Mouse (Mus musculus) limb, embryonic 15.5 days (tissue): ENCODE data around the gene Fam155a. TPM values are rescaled to one million over a fixed set of nuclear protein-coding genes. Genes with fewer than 3 reads are reported as not detected.

Source experiments
- ATAC-seq: fragments of 200-750 bp; cut with Nextera tagmentation; 2 replicates; pipeline ENCODE4 v1.8.0; 2017; ENCODE audit warnings: low read depth, moderate TSS enrichment; ENCODE audit not compliant: insufficient number of reproducible peaks, low FRiP score, low TSS enrichment
- H3K27ac ChIP-seq: fragments of 300-500 bp; sonication (generic); 2 replicates; pipeline ENCODE4 v1.5.1; 2015; ENCODE audit warnings: moderate library complexity, mild to moderate bottlenecking, inconsistent platforms
- H3K27me3 ChIP-seq: fragments of 300-500 bp; sonication (generic); 2 replicates; pipeline ENCODE4 v1.6.1; 2015; ENCODE audit warnings: inconsistent platforms
- H3K36me3 ChIP-seq: fragments of 300-500 bp; sonication (generic); 2 replicates; pipeline ENCODE4 v1.6.1; 2015; ENCODE audit warnings: inconsistent platforms
- H3K4me1 ChIP-seq: fragments of 300-500 bp; sonication (generic); 2 replicates; pipeline ENCODE4 v1.6.1; 2015; ENCODE audit warnings: inconsistent platforms
- H3K4me2 ChIP-seq: fragments of 300-500 bp; sonication (generic); 2 replicates; pipeline ENCODE4 v1.6.1; 2015; ENCODE audit warnings: mild to moderate bottlenecking, inconsistent platforms
- H3K4me3 ChIP-seq: fragments of 300-500 bp; sonication (generic); 2 replicates; pipeline ENCODE4 v1.5.1; 2015; ENCODE audit warnings: mild to moderate bottlenecking, inconsistent platforms
- H3K9ac ChIP-seq: fragments of 300-500 bp; sonication (generic); 2 replicates; pipeline ENCODE4 v1.6.1; 2015; ENCODE audit warnings: inconsistent platforms
- H3K9me3 ChIP-seq: fragments of 300-500 bp; sonication (generic); 2 replicates; pipeline ENCODE4 v1.6.1; 2016; ENCODE audit warnings: inconsistent platforms
- WGBS: fragments of 180-500 bp; shearing (Covaris S2); methylation state at CpG from one replicate; pipeline ENCODE4 v1.1.7; 2015; 5-methylcytosine and 5-hydroxymethylcytosine counted together
- polyA plus RNA-seq: library from polyadenylated mRNA; unstranded; fragments of >200 nt; fragmentation: Nextera tagmentation; extraction: Ambion mirVana; gene quantifications from 2 replicates; pipeline ENCODE4 v1.2.1, GENCODE M21; 2015

The Fam155a gene
- polyA plus RNA-seq, 1 experiment from 2014 or later, result 1.3 TPM

DNA sequence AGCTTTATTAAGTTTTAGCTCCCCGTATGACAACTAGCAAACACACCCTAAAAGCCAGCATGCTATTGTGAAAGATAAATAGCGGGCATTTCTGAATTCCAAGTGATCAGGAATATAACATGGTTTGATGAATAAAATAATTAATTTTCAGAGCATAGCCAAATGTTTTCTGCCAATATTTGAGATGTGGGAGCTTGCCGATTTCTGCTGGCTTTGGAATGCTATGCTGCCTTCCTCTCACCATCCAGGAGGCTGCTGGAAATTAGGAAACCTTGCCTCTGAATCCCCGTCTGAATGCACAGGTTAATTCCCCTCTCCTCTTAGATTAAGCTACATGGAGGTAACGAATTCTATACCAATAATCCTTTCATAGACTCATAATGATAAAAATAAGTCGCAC is 116.1 kb downstream of the Fam155a start:
- ATAC-seq, result no peak
- 75% methylated on average over 6 of the region's 6 CpGs for WGBS
- H3K27ac ChIP-seq, result no peak overlapping the region

DNA sequence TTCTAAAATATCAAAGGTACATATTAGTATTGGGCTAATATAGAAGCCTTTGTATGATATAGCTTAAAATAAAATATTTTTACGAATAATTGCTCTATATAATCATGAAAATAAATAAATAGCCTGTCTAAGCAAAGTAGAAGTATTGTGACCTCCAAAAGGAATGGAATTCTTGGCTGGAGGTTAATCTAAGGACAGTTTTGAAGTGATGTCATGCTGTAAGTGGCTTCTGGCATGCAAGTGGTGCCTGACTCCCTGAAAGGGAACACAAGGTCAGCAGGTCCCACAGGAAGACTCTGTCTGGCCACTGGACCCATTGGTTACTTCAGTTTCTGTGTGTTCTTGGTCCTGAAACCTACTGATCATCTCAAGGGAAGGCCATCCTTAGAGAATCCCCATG is 117.3 kb downstream of the Fam155a start:
- no peak for ATAC-seq

More for the DNA sequence above, 116.1 kb downstream of the Fam155a start:
- Histone ChIP-seq H3K36me3 (no peaks in the 10 kb centered on the region), H3K4me2 (no peak overlapping the region), H3K27me3 (no peaks in the 10 kb centered on the region), H3K4me1 (no peaks in the 10 kb centered on the region), H3K9ac (no peak overlapping the region), H3K9me3 (no peaks in the 10 kb centered on the region), H3K4me3 (no peak overlapping the region)

DNA sequence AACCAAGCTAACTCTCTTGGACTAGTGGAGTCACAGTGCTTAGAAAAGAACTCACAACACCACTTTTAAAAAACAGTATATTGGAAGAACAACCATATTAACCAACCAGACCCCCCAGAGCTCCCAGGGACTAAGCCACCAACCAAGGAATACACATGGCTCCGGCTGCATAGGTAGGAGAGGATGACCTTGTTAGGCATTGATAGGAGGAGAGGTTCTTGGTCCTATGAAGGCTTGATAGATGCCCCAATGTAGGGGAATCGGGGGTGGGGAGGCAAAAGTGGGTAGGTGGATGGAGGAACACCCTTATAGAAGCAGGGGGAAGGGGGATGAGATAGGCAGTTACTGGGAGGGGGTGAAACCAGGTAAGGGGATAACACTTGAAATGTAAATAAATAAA is 132.8 kb downstream of the Fam155a start:
- Histone ChIP-seq H3K27me3 (no peaks in the 10 kb centered on the region), H3K9me3 (no peaks in the 10 kb centered on the region), H3K36me3 (no peaks in the 10 kb centered on the region), H3K9ac (no peak overlapping the region), H3K4me1 (no peaks in the 10 kb centered on the region), H3K4me2 (no peak overlapping the region), H3K4me3 (no peak overlapping the region), H3K27ac (no peak overlapping the region)
- no peak for ATAC-seq
- WGBS, result 77% methylated on average over 2 of the region's 2 CpGs

More for the DNA sequence above, 117.3 kb downstream of the Fam155a start:
- H3K4me3 ChIP-seq, result no peak overlapping the region
- no peak overlapping the region for H3K4me2 ChIP-seq
- H3K9me3 ChIP-seq, result no peaks in the 10 kb centered on the region
- no peak overlapping the region for H3K27ac ChIP-seq
- no peaks in the 10 kb centered on the region for H3K36me3 ChIP-seq
- no peaks in the 10 kb centered on the region for H3K4me1 ChIP-seq
- 32% methylated on average over 1 of the region's 1 CpGs for WGBS
- H3K27me3 ChIP-seq, result no peaks in the 10 kb centered on the region
- no peak overlapping the region for H3K9ac ChIP-seq

DNA sequence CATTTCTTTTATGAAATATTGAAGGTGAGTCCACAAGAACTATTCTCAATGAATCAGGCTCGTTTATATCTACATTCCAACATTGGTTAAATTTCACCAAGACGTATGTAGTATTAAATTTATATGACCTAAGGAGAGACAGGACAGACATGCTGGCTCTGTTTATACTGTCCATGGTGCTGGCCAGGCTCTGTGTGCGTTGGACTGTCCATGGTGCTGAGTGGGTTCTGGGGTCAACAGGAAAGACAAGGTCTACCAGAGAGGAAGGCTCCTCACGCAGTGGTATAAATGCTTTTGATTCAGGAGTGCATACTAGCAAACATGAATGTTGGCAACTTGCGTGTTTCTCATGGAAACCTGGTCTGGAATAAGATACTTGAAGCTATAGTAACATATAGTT is 135.7 kb downstream of the Fam155a start:
- H3K9me3 ChIP-seq, result no peaks in the 10 kb centered on the region
- H3K27me3 ChIP-seq, result no peaks in the 10 kb centered on the region
- no peak overlapping the region for H3K27ac ChIP-seq
- H3K4me1 ChIP-seq, result no peaks in the 10 kb centered on the region
- H3K4me2 ChIP-seq, result no peak overlapping the region
- WGBS, result 56% methylated on average over 5 of the region's 5 CpGs
- no peak overlapping the region for H3K9ac ChIP-seq
- no peak overlapping the region for H3K4me3 ChIP-seq
- ATAC-seq, result no peak
- H3K36me3 ChIP-seq, result no peaks in the 10 kb centered on the region

DNA sequence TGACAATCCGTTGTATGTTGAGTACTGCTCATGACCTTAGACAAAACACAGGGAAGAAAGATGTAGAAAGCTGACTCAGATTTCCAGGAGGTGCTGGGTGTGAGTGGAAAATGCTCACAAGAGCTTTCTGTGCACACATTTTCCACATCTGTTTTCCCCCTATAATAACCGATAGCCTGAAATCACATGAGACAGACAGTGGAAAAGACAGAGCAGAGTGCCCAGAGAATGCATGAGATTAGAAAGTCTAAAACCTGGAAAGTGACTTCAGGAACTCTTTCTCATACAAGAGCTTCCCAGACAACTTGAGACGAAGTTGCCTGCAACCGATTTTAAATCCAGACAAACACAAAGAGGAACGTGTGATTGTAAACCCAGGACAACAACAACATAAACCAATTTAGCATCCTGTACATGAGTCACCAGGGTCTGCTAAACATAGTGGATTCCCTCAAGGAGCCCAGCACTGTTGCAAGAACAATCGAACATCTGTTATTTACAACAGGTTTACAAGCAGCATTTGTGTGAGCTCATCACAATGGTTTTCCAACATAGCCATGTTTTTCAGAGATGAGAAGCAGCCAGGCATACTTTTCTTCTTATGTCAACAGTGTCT is 163.8 kb downstream of the Fam155a start:
- ATAC-seq, result 0 out of 2 replicates have a peak, but pooled peaks have one; percentile 40

DNA sequence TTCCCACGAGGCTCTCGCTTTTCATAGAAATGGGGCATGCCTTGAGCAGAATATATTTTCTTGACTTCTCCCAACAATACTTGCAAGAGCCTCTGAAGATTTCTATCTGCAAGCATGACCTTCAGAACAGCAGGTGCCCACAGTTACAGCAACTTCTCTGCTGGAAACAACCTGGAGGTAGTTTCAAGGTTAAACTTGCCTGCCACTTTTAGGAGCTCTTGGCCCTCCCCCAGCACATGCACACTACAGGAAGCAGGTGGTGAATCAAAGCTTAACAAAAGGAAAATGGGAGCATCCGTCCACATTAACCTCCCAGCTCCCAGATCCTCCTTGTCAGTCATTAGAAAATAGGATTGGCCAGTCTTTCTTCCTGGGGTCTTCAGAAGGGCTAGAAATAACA is 175.0 kb downstream of the Fam155a start:
- Histone ChIP-seq H3K9ac (no peak overlapping the region), H3K27ac (no peak overlapping the region), H3K27me3 (no peaks in the 10 kb centered on the region), H3K9me3 (no peaks in the 10 kb centered on the region), H3K4me2 (no peak overlapping the region), H3K4me1 (no peaks in the 10 kb centered on the region), H3K36me3 (no peaks in the 10 kb centered on the region), H3K4me3 (no peak overlapping the region)
- 67% methylated on average over 3 of the region's 3 CpGs for WGBS
- no peak for ATAC-seq

More for the DNA sequence above, 163.8 kb downstream of the Fam155a start:
- Histone ChIP-seq H3K27me3 (no peaks in the 10 kb centered on the region), H3K9me3 (no peaks in the 10 kb centered on the region), H3K4me1 (no peaks in the 10 kb centered on the region), H3K27ac (no peak overlapping the region), H3K36me3 (no peaks in the 10 kb centered on the region), H3K4me3 (no peak overlapping the region), H3K9ac (no peak overlapping the region), H3K4me2 (no peak overlapping the region)
- WGBS, result 44% methylated on average over 6 of the region's 6 CpGs

DNA sequence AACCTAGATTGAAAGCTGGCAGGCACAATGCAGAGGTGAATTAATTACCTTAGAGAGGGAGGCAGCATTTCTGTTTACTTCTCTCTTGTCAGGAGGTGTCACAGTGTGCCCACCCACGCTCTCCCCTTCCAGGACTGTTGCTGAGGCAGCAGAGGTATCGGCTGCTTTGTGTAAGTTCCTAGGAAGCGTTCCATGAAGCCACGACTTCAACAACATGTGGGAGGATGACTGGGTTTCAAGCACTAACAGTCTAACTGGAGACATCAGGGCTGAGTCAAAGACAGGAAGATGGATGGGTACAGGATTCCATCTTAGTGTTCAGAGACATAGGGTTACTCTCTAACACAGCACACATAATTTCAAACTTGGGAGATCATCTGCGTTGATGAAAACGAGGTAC is 189.1 kb downstream of the Fam155a start:
- ATAC-seq, result no peak

DNA sequence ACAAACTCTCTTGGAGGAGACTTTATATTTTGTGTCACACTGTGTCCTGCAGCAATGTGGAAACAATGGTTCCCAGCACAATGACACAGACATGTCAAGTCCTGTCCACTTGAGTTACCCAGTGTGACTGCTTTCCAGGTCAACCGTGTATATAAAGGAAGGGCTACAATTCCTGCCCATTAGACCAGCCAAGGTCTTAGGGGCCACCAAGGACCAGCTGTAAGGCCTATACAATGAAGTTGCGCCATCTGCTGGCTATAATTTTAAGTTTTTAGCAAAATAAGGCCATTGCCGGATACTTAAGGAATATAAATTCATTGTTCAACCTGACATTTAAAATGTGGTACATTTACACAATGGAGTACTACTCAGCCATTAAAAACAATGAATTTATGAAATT is 190.8 kb downstream of the Fam155a start:
- WGBS, result 29% methylated on average over 3 of the region's 3 CpGs
- H3K9ac ChIP-seq, result no peak overlapping the region
- no peak overlapping the region for H3K4me3 ChIP-seq

More for the DNA sequence above, 189.1 kb downstream of the Fam155a start:
- H3K4me1 ChIP-seq, result no peaks in the 10 kb centered on the region
- no peaks in the 10 kb centered on the region for H3K27me3 ChIP-seq
- WGBS, result 72% methylated on average over 6 of the region's 6 CpGs
- no peak overlapping the region for H3K9ac ChIP-seq
- no peaks in the 10 kb centered on the region for H3K9me3 ChIP-seq
- no peak overlapping the region for H3K4me3 ChIP-seq
- H3K4me2 ChIP-seq, result no peak overlapping the region
- no peaks in the 10 kb centered on the region for H3K36me3 ChIP-seq
- no peak overlapping the region for H3K27ac ChIP-seq

DNA sequence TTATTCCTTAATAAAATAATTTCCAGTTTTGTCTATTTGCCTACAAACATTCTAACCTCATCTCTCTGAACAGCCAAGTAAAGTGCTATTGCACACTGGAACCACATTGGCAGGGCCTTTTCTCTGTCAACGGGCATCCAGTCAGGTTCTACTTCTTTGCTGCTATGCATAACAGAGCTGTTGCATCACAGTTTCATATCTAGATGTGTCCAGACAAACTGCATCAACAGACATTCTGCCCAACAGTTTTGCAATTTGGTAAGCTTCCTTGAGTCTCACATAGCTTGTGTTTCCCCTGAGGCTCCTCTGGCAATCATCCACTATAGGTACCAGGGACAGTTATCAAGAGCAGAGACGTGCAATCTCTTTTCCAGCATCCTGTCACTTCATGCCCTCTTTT is 199.0 kb downstream of the Fam155a start:
- no peak overlapping the region for H3K27ac ChIP-seq
- H3K4me2 ChIP-seq, result no peak overlapping the region
- H3K9ac ChIP-seq, result no peak overlapping the region
- no peak for ATAC-seq
- H3K9me3 ChIP-seq, result no peaks in the 10 kb centered on the region
- H3K27me3 ChIP-seq, result no peaks in the 10 kb centered on the region
- H3K4me1 ChIP-seq, result no peaks in the 10 kb centered on the region
- WGBS, result 69% methylated on average over 2 of the region's 2 CpGs
- no peak overlapping the region for H3K4me3 ChIP-seq
- no peaks in the 10 kb centered on the region for H3K36me3 ChIP-seq

More for the DNA sequence above, 190.8 kb downstream of the Fam155a start:
- no peaks in the 10 kb centered on the region for H3K4me1 ChIP-seq
- no peak overlapping the region for H3K4me2 ChIP-seq
- no peaks in the 10 kb centered on the region for H3K36me3 ChIP-seq
- ATAC-seq, result no peak
- H3K27me3 ChIP-seq, result no peaks in the 10 kb centered on the region
- no peaks in the 10 kb centered on the region for H3K9me3 ChIP-seq
- H3K27ac ChIP-seq, result no peak overlapping the region

DNA sequence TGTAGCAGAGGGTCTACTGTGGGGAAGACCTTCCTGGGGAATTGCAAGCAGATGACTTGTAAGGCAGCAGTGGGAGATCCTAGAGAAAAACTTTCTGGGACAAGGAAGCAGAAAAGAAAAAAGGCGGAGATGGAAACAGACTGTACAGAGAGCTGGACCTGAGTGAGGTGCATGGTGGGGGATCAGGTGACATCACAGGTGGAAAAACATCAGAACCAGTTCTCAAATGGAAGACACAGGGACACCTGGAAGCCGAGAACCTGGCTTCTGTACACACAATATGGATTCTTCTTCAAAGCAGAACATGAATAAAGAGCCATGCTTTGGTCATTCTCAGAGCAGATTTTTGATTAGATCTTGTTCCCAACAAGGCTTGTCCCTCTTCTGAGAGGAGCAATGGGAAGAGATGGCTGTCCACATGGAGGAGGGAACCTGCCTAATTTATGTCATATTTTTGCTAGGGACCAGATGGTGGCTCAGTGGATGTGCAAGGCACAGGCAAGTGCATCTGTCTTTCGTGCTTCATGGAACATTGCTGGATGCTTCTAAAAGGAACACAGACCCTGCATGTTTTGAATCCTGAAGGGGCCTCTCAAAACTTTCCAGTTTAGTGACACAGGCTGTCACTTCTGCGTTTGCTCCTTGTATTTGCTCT is 201.3 kb downstream of the Fam155a start:
- Histone ChIP-seq H3K4me3 (no peak overlapping the region), H3K9ac (no peak overlapping the region), H3K27ac (no peak overlapping the region), H3K9me3 (no peaks in the 10 kb centered on the region), H3K27me3 (no peaks in the 10 kb centered on the region), H3K4me1 (no peaks in the 10 kb centered on the region), H3K36me3 (no peaks in the 10 kb centered on the region), H3K4me2 (no peak overlapping the region)
- ATAC-seq, result no peak
- 81% methylated on average over 4 of the region's 4 CpGs for WGBS

DNA sequence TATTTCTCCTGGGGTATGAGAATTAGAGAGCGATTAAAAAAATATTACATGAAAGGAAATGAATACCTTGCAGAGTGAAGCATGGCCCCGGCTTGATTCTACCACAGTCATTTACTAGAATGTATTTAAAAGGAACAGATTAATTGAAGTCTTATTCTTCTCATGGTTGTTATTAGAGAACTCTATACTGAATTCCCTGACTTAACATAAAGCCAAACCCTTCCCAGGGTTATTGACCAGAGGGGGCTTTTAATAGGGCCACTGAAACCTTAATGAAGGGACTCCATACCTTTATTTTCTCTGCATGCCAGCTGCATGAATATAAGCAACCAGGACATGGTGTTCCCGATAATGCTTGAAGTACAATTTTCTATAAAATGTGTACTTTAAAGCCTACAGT is 221.8 kb downstream of the Fam155a start:
- peaks cover 4% of the 10 kb centered on the region; the same call in 1 of the 2 replicates for H3K4me1 ChIP-seq
- no peak overlapping the region for H3K9ac ChIP-seq
- H3K4me2 ChIP-seq, result no peak overlapping the region
- WGBS, result 48% methylated on average over 3 of the region's 3 CpGs
- H3K36me3 ChIP-seq, result no peaks in the 10 kb centered on the region
- H3K27ac ChIP-seq, result no peak overlapping the region
- H3K4me3 ChIP-seq, result no peak overlapping the region
- H3K27me3 ChIP-seq, result no peaks in the 10 kb centered on the region
- no peak for ATAC-seq
- H3K9me3 ChIP-seq, result no peaks in the 10 kb centered on the region

DNA sequence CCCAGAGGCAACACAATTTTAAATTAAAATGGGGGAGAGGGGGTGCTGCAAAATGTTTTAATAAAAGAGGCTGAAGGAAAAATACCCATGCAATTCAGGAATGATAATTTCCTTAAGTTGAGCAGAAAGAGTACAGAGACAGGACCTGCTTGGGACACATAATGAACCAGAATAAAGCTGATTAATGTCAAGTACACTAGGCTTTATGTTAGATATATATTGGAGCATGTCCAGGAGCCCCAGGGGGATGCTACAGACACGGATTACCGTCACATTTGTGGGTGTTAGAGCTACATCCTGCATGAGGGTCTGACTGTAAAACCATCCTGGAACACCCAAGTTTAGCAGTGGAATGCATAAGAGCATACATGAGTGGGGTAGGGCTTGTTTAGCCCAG is 223.4 kb downstream of the Fam155a start:
- WGBS, result 41% methylated on average over 2 of the region's 2 CpGs
- no peaks in the 10 kb centered on the region for H3K36me3 ChIP-seq
- H3K27me3 ChIP-seq, result no peaks in the 10 kb centered on the region
- ATAC-seq, result no peak
- no peak overlapping the region for H3K4me3 ChIP-seq
- H3K9ac ChIP-seq, result no peak overlapping the region
- H3K27ac ChIP-seq, result no peak overlapping the region
- H3K9me3 ChIP-seq, result no peaks in the 10 kb centered on the region
- peaks cover 4% of the 10 kb centered on the region; the same call in 1 of the 2 replicates for H3K4me1 ChIP-seq
- H3K4me2 ChIP-seq, result no peak overlapping the region
